Mouse (Mus musculus) embryonic facial prominence, embryonic 14.5 days (tissue): Measurements from ENCODE around the gene Pard3b. TPM values are rescaled to one million over a fixed set of nuclear protein-coding genes. Genes with fewer than 3 reads are reported as not detected.

Experiments used
- ATAC-seq: fragments of 200-750 bp; cut with Nextera tagmentation; 2 replicates; pipeline ENCODE4 v1.8.0; 2017; ENCODE audit warnings: low read depth, moderate number of reproducible peaks, moderate TSS enrichment
- DNase-seq: peaks from one replicate; pipeline ENCODE4 v3.0.0-alpha.2; 2015; ENCODE audit warnings: low spot score
- H3K27ac ChIP-seq: fragments of 300-500 bp; sonication (generic); replicated peaks from 2 replicates; pipeline ENCODE4 v1.5.1; 2014; ENCODE audit warnings: low read depth, mild to moderate bottlenecking, low read length, moderate library complexity
- H3K27me3 ChIP-seq: fragments of 300-500 bp; sonication (generic); replicated peaks from 2 replicates; pipeline ENCODE4 v1.6.1; 2014; ENCODE audit warnings: low read length; ENCODE audit not compliant: control insufficient read depth, insufficient read depth
- H3K36me3 ChIP-seq: fragments of 300-500 bp; sonication (generic); 2 replicates; pipeline ENCODE4 v1.6.1; 2014; ENCODE audit warnings: low read length, mixed read lengths; ENCODE audit not compliant: control insufficient read depth, insufficient read depth
- H3K4me1 ChIP-seq: fragments of 300-500 bp; sonication (generic); 2 replicates; pipeline ENCODE4 v1.6.1; 2014; ENCODE audit warnings: antibody characterized with exemption, low read length; ENCODE audit not compliant: control insufficient read depth, insufficient read depth
- H3K4me2 ChIP-seq: fragments of 300-500 bp; sonication (generic); 2 replicates; pipeline ENCODE4 v1.6.1; 2014; ENCODE audit warnings: low read depth, mild to moderate bottlenecking, low read length, moderate library complexity, mixed read lengths
- H3K4me3 ChIP-seq: fragments of 300-500 bp; sonication (generic); 2 replicates; pipeline ENCODE4 v1.5.1; 2014; ENCODE audit warnings: low read depth, mild to moderate bottlenecking, low read length
- H3K9ac ChIP-seq: fragments of 300-500 bp; sonication (generic); 2 replicates; pipeline ENCODE4 v1.6.1; 2014; ENCODE audit warnings: low read depth, mild to moderate bottlenecking, low read length, moderate library complexity, mixed read lengths
- H3K9me3 ChIP-seq: fragments of 300-500 bp; sonication (generic); 2 replicates; pipeline ENCODE4 v1.6.1; 2016; ENCODE audit warnings: low read length; ENCODE audit not compliant: control insufficient read depth
- WGBS: fragments of 180-500 bp; shearing (Covaris S2); extraction: QIAGEN DNeasy Blood & Tissue Kit; methylation state at CpG from one replicate; pipeline ENCODE4 v1.1.7; 2014; 5-methylcytosine and 5-hydroxymethylcytosine counted together
- polyA plus RNA-seq: library from polyadenylated mRNA; unstranded; fragments of >200 nt; fragmentation: Nextera tagmentation; extraction: Ambion mirVana; gene quantifications from 2 replicates; pipeline ENCODE4 v1.2.1, GENCODE M21; 2014

The Pard3b gene
- polyA plus RNA-seq, 1 experiment from 2014 or later = 17.6 TPM

- H3K9me3 ChIP-seq = no peaks in the 10 kb centered on the region
- 39% methylated on average over 5 of the region's 5 CpGs for WGBS
- no peak overlapping the region for H3K27ac ChIP-seq
- no peaks in the 10 kb centered on the region for H3K4me1 ChIP-seq
- H3K9ac ChIP-seq = no peak overlapping the region
- H3K4me3 ChIP-seq = no peak overlapping the region
- H3K4me2 ChIP-seq = no peak overlapping the region
- no peaks in the 10 kb centered on the region for H3K36me3 ChIP-seq
- DNase-seq (peak; percentile 88), ATAC-seq (no peak)
- no peaks in the 10 kb centered on the region for H3K27me3 ChIP-seq
Observed at GRCm38 (mm10) chr1:61779906-61780305, 141.3 kb downstream of the Pard3b start.

- no peak for DNase-seq
- H3K27ac ChIP-seq = no peak overlapping the region
- peaks cover 3% of the 10 kb centered on the region; the same call in 1 of the 2 replicates for H3K9me3 ChIP-seq
- ATAC-seq = no peak
- no peak overlapping the region for H3K4me3 ChIP-seq
- H3K36me3 ChIP-seq = no peaks in the 10 kb centered on the region
- H3K27me3 ChIP-seq = no peaks in the 10 kb centered on the region
- no peak overlapping the region for H3K9ac ChIP-seq
- H3K4me1 ChIP-seq = no peaks in the 10 kb centered on the region
- no peak overlapping the region for H3K4me2 ChIP-seq
- WGBS = 73% methylated on average over 5 of the region's 5 CpGs
Observed at GRCm38 (mm10) chr1:61796296-61796695, 157.7 kb downstream of the Pard3b start.

- 46% methylated on average over 1 of the region's 1 CpGs for WGBS
- H3K4me1 ChIP-seq = no peaks in the 10 kb centered on the region
- H3K36me3 ChIP-seq = no peaks in the 10 kb centered on the region
- ATAC-seq (no peak), DNase-seq (no peak)
- H3K27me3 ChIP-seq = no peaks in the 10 kb centered on the region
- H3K9me3 ChIP-seq = no peaks in the 10 kb centered on the region
- no peak overlapping the region for H3K27ac ChIP-seq
- no peak overlapping the region for H3K4me2 ChIP-seq
- H3K9ac ChIP-seq = no peak overlapping the region
- no peak overlapping the region for H3K4me3 ChIP-seq
Observed at GRCm38 (mm10) chr1:61820213-61820612, 181.6 kb downstream of the Pard3b start.

- 92% methylated on average over 3 of the region's 3 CpGs for WGBS
- no peak for ATAC-seq
Observed at GRCm38 (mm10) chr1:61825560-61826191, 187.1 kb downstream of the Pard3b start.

GRCm38 (mm10) chr1:61837006-61837544 is 198.5 kb downstream of the Pard3b start:
- DNase-seq = no peak
- Histone ChIP-seq H3K4me1 (peaks cover 3% of the 10 kb centered on the region; the same call in 1 of the 2 replicates), H3K27me3 (no peaks in the 10 kb centered on the region), H3K4me3 (no peak overlapping the region), H3K36me3 (no peaks in the 10 kb centered on the region), H3K9me3 (no peaks in the 10 kb centered on the region), H3K27ac (no peak overlapping the region), H3K9ac (no peak overlapping the region), H3K4me2 (no peak overlapping the region)
- WGBS = 59% methylated on average over 6 of the region's 6 CpGs
- ATAC-seq = no peak

More at GRCm38 (mm10) chr1:61825560-61826191, 187.1 kb downstream of the Pard3b start:
- H3K27me3 ChIP-seq = no peaks in the 10 kb centered on the region
- H3K9me3 ChIP-seq = no peaks in the 10 kb centered on the region
- H3K9ac ChIP-seq = no peak overlapping the region
- H3K4me3 ChIP-seq = no peak overlapping the region
- no peak overlapping the region for H3K27ac ChIP-seq
- H3K4me1 ChIP-seq = no peaks in the 10 kb centered on the region
- no peak overlapping the region for H3K4me2 ChIP-seq
- H3K36me3 ChIP-seq = no peaks in the 10 kb centered on the region
- DNase-seq = no peak

GRCm38 (mm10) chr1:61846606-61847005 is 208.0 kb downstream of the Pard3b start:
- no peaks in the 10 kb centered on the region for H3K9me3 ChIP-seq
- H3K4me3 ChIP-seq = no peak overlapping the region
- no peaks in the 10 kb centered on the region for H3K36me3 ChIP-seq
- no peak overlapping the region for H3K27ac ChIP-seq
- DNase-seq (no peak), ATAC-seq (no peak)
- H3K27me3 ChIP-seq = no peaks in the 10 kb centered on the region
- no peak overlapping the region for H3K4me2 ChIP-seq
- H3K9ac ChIP-seq = no peak overlapping the region
- H3K4me1 ChIP-seq = no peaks in the 10 kb centered on the region

GRCm38 (mm10) chr1:61849029-61849714 is 210.5 kb downstream of the Pard3b start:
- H3K27me3 ChIP-seq = no peaks in the 10 kb centered on the region
- no peak overlapping the region for H3K4me2 ChIP-seq
- H3K36me3 ChIP-seq = no peaks in the 10 kb centered on the region
- H3K27ac ChIP-seq = no peak overlapping the region
- H3K4me3 ChIP-seq = no peak overlapping the region
- no peaks in the 10 kb centered on the region for H3K4me1 ChIP-seq
- no peak overlapping the region for H3K9ac ChIP-seq
- DNase-seq = no peak
- ATAC-seq = no peak
- 78% methylated on average over 6 of the region's 6 CpGs for WGBS
- no peaks in the 10 kb centered on the region for H3K9me3 ChIP-seq

- no peak for ATAC-seq
- 60% methylated on average over 5 of the region's 5 CpGs for WGBS
Observed at GRCm38 (mm10) chr1:61850471-61850870, 211.8 kb downstream of the Pard3b start.

More at GRCm38 (mm10) chr1:61850471-61850870, 211.8 kb downstream of the Pard3b start:
- no peaks in the 10 kb centered on the region for H3K36me3 ChIP-seq
- H3K4me2 ChIP-seq = no peak overlapping the region
- no peak overlapping the region for H3K4me3 ChIP-seq
- no peaks in the 10 kb centered on the region for H3K9me3 ChIP-seq
- H3K9ac ChIP-seq = no peak overlapping the region
- no peaks in the 10 kb centered on the region for H3K27me3 ChIP-seq
- no peaks in the 10 kb centered on the region for H3K4me1 ChIP-seq
- H3K27ac ChIP-seq = no peak overlapping the region
- peak; percentile 19 for DNase-seq
